Mouse (Mus musculus) kidney, adult 2 months (tissue): ENCODE measurements at regions not wholly inside any gene's neighbourhood (a gene's known extent, or its start where the extent isn't known, plus 50 kb on each side); places are given as distances from the start of the nearest gene placed in this dataset.

ENCODE experiments used
- DNase-seq: peaks from one replicate; pipeline ENCODE4 v3.0.0; 2021
- H3K27ac ChIP-seq: fragments of 200-500 bp; 2 replicates; pipeline ENCODE4 v1.5.1; 2012; ENCODE audit warnings: low read depth, low read length, control low read depth, inconsistent platforms; ENCODE audit not compliant: insufficient read depth
- H3K27me3 ChIP-seq: fragments of 200-500 bp; replicated peaks from 2 replicates; pipeline ENCODE4 v1.6.1; 2012; ENCODE audit warnings: mild to moderate bottlenecking, moderate library complexity, low read length, inconsistent platforms; ENCODE audit not compliant: control insufficient read depth, insufficient read depth
- H3K36me3 ChIP-seq: fragments of 200-500 bp; 2 replicates; pipeline ENCODE4 v1.6.1; 2012; ENCODE audit warnings: mild to moderate bottlenecking, moderate library complexity, low read length, inconsistent platforms; ENCODE audit not compliant: control insufficient read depth, insufficient read depth
- H3K4me1 ChIP-seq: fragments of 200-500 bp; 2 replicates; pipeline ENCODE4 v1.6.1; 2011; ENCODE audit warnings: low read length; ENCODE audit not compliant: control insufficient read depth, insufficient read depth
- H3K4me3 ChIP-seq: fragments of 200-500 bp; 2 replicates; pipeline ENCODE4 v1.5.1; 2011; ENCODE audit warnings: mild to moderate bottlenecking, low read depth, low read length, control low read depth; ENCODE audit not compliant: insufficient read depth
- CTCF ChIP-seq: fragments of 200-500 bp; conservative IDR thresholded peaks from 2 replicates; pipeline ENCODE4 v1.5.1; 2011; ENCODE audit warnings: low read depth, mild to moderate bottlenecking, control low read depth, low read length, moderate library complexity, mixed read lengths; ENCODE audit not compliant: insufficient read depth, insufficient read length
- POLR2A ChIP-seq: fragments of 200-500 bp; IDR thresholded peaks from one replicate; pipeline ENCODE4 v1.6.1; 2011; ENCODE audit warnings: low read depth, low read length, control low read depth
- WGBS: fragments of 180-500 bp; shearing (Covaris S2); methylation state at CpG from one replicate; pipeline ENCODE4 v1.1.7; 2018; 5-methylcytosine and 5-hydroxymethylcytosine counted together

DNA sequence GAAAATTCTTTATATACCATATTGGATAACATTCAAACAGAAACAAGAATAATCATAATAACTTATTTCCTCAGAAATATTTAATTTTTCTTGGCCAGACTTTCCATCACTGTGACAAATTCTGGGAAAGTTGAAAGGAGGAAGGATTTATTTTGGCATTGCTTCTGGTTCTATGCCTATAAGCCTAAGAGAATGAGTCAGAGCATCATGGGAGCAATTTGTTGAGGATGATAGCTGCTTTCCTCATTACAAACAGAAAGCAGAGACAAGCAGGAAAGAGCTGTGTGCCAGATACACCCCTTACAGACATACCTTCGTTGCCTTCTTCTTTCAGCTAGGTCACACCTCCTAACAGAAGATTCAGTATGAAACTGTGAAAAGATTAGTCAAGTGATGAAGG, 115.3 kb downstream of the Rgs21 start:
- 50% methylated on average over 1 of the region's 1 CpGs for WGBS
- no peak overlapping the region for H3K4me3 ChIP-seq
- no peaks in the 10 kb centered on the region for H3K36me3 ChIP-seq
- H3K27ac ChIP-seq: no peak overlapping the region
- TF ChIP-seq POLR2A (no peak), CTCF (no peak)
- DNase-seq: no peak
- H3K4me1 ChIP-seq: no peaks in the 10 kb centered on the region
- no peaks in the 10 kb centered on the region for H3K27me3 ChIP-seq

DNA sequence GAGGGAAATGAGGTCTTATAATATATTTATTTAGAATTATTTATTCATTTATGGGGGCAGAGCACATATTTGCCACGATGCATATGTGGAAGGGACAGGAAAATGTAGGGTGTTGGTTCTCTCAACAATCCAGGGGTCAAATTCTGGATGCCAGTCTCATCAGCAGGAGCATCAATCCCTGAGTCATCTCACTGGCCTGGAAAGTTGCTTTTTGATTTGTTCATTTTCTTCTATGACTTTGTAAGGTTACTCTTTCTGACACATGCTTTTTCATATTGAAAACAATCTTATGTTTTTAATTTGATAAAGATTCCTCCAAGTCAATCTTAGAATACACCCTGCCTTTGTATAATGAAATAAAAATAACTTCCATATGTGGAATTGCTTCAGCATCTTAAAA, 115.7 kb downstream of the Rgs21 start:
- WGBS: 47% methylated on average over 1 of the region's 1 CpGs
- no peaks in the 10 kb centered on the region for H3K27me3 ChIP-seq
- H3K27ac ChIP-seq: no peak overlapping the region
- H3K4me3 ChIP-seq: no peak overlapping the region
- H3K4me1 ChIP-seq: no peaks in the 10 kb centered on the region
- no peak for TF ChIP-seq CTCF
- no peak for TF ChIP-seq POLR2A
- H3K36me3 ChIP-seq: no peaks in the 10 kb centered on the region
- DNase-seq: no peak

DNA sequence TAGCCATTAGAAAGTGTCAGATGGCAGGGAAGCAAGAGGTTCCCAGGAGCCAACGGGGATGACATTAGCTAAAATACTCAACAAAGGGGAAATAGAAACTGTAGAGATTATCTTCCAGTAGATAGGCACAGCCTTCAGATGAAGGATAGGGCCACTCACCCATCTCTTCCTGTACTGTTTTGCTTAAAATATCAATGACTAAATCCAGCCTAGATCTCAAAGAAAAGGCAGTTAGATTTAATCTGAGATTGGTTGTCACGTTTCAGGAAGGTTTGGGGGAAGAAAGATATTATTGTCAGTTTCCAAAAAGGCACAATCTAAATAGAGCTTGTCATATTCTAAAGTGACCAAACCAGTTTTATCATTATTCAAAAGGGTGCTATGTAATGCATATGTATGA, 130.8 kb downstream of the Rgs21 start:
- Histone ChIP-seq H3K27ac (no peak overlapping the region), H3K27me3 (no peaks in the 10 kb centered on the region; the same call in 1 of the 2 replicates), H3K36me3 (no peaks in the 10 kb centered on the region), H3K4me3 (no peak overlapping the region), H3K4me1 (no peaks in the 10 kb centered on the region)
- DNase-seq: no peak
- WGBS: 77% methylated on average over 2 of the region's 2 CpGs
- TF ChIP-seq CTCF: no peak
- no peak for TF ChIP-seq POLR2A

- TF ChIP-seq POLR2A: no peak
- TF ChIP-seq CTCF: no peak
- Histone ChIP-seq H3K4me1 (no peaks in the 10 kb centered on the region), H3K36me3 (no peaks in the 10 kb centered on the region), H3K27ac (no peak overlapping the region), H3K27me3 (no peaks in the 10 kb centered on the region; the same call in 1 of the 2 replicates), H3K4me3 (no peak overlapping the region)
- 78% methylated on average over 2 of the region's 2 CpGs for WGBS
- DNase-seq: no peak
Measured at GRCm38 (mm10) chr1:144432816-144433215, 134.7 kb downstream of the Rgs21 start.

DNA sequence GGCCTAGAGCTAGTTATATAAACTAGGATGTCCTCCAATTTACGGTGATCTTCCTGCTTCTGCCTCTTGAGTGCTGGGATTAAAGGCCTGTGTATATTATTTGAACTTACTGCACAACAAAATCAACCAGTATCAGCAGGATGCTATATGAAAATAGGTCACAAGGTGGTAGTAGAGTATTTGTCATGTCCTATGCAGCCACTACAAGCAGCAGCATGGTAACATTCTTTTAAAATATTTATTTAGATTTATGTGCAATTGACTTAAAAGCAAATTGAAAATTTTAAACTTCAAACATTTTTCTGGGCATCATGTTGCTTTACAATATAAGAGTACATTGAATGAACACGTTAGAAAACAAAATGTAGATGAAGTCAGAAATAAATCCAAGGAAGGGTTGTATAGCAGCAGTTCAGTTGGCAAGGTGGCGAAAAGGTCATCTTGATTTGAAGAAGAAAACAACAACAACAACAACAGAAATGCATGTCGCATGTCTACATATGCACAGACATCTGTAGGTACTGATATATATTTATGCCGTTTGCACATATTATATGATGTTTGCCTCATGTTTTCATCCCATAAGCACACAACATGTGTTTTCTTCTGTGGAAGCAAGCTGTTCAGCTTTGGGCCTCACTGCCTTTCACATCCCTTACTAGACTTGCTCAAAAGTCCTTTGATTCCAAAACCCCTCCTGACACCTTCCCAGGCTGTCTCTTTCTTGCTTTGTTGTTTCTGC, 135.8 kb downstream of the Rgs21 start:
- 84% methylated on average over 5 of the region's 5 CpGs for WGBS
- no peaks in the 10 kb centered on the region for H3K36me3 ChIP-seq
- H3K4me3 ChIP-seq: no peak overlapping the region
- no peaks in the 10 kb centered on the region; the same call in 1 of the 2 replicates for H3K27me3 ChIP-seq
- no peaks in the 10 kb centered on the region for H3K4me1 ChIP-seq
- TF ChIP-seq CTCF: no peak
- TF ChIP-seq POLR2A: no peak
- no peak for DNase-seq
- no peak overlapping the region for H3K27ac ChIP-seq

- no peaks in the 10 kb centered on the region for H3K36me3 ChIP-seq
- H3K4me1 ChIP-seq: no peaks in the 10 kb centered on the region
- no peak for TF ChIP-seq CTCF
- TF ChIP-seq POLR2A: no peak
- DNase-seq: no peak
- 86% methylated on average over 2 of the region's 2 CpGs for WGBS
- no peak overlapping the region for H3K4me3 ChIP-seq
- no peak overlapping the region for H3K27ac ChIP-seq
- no peaks in the 10 kb centered on the region for H3K27me3 ChIP-seq
Measured at GRCm38 (mm10) chr1:144421374-144421773, 146.1 kb downstream of the Rgs21 start.

DNA sequence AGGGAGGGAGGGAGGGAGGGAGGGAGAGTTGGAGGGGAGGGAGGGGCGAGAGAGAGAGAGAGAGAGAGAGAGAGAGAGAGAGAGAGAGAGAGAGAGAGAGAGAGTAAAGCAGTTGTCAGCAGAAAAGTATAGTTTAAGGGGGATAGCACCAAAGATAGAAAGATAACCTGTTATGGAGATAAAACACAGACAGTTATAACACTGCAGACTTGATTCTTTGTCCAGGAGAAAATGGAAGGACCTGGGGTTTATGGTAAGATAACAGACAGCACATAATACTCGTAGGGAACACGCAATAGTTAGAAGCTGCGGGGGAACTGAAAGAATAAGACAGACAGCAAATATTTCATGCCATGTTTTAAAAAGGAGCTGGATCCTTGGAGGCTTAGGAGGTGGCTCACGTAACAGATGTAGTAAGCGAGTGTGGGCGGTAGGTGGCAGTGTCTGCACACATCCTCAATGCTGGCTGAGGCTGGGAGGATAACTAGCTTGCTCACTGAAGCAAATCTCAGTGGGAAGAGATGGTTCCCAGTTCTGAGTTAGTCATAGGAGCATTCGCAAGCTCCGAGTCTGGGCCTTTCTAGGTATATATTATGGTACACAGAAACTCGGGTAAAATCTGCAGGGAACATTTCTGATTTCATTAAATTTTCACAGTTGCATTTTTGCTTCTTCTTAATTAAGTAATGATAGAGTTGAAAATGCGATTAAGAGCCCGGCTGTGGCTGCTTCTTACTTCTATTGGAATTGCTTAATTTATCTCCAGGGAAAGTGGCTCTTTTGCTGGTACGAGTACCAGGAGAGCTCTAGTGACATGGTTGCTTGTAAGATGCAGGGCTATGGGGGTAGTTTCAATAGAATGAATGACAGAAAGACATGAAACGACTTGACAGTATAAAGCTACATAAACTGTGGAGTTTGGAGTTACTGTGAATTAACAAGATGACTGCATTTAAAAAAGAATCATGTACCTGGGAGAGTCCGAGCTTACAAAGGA, 157.6 kb upstream of the Rgs1 start:
- H3K4me3 ChIP-seq: no peak overlapping the region
- no peak overlapping the region for H3K27ac ChIP-seq
- H3K4me1 ChIP-seq: no peaks in the 10 kb centered on the region
- no peaks in the 10 kb centered on the region for H3K27me3 ChIP-seq
- no peaks in the 10 kb centered on the region for H3K36me3 ChIP-seq
- WGBS: 29% methylated on average over 15 of the region's 15 CpGs
- peak; percentile 66 for DNase-seq
- peak; percentile 98; the same call in 1 of the 2 replicates for TF ChIP-seq CTCF
- TF ChIP-seq POLR2A: no peak
